Mouse (Mus musculus): Measurements from ENCODE around the gene Soga1. TPM values are rescaled to one million over a fixed set of nuclear protein-coding genes. Genes with fewer than 3 reads are reported as not detected.
A peak's percentile ranks its signal among the peaks of the same experiment; 100 is the strongest.

Gene Soga1
- polyA plus RNA-seq, 1 experiment from 2014 or later = 4.5 TPM

- no peak for ATAC-seq (ENCODE audit: insufficient number of reproducible peaks, low FRiP score)
- Histone ChIP-seq H3K27ac (ENCODE audit: poor library complexity, severe bottlenecking) (no peak overlapping the region), H3K4me3 (no peak overlapping the region), H3K9ac (no peak overlapping the region), H3K4me1 (replicated peaks) (peaks cover 29% of the 10 kb centered on the region), H3K27me3 (replicated peaks) (no peaks in the 10 kb centered on the region), H3K9me3 (replicated peaks) (no peaks in the 10 kb centered on the region), H3K4me2 (no peak overlapping the region), H3K36me3 (peaks cover 17% of the 10 kb centered on the region)
Measured at GRCm38 (mm10) chr2:157010121-157010520, 68.9 kb downstream of the Soga1 start.

- ATAC-seq (ENCODE audit: insufficient number of reproducible peaks, low FRiP score) = no peak
- Histone ChIP-seq H3K4me1 (replicated peaks) (peaks cover 29% of the 10 kb centered on the region), H3K9ac (no peak overlapping the region), H3K4me2 (no peak overlapping the region), H3K9me3 (replicated peaks) (no peaks in the 10 kb centered on the region), H3K27me3 (replicated peaks) (no peaks in the 10 kb centered on the region), H3K27ac (ENCODE audit: poor library complexity, severe bottlenecking) (no peak overlapping the region), H3K4me3 (no peak overlapping the region), H3K36me3 (peaks cover 21% of the 10 kb centered on the region)
Measured at GRCm38 (mm10) chr2:157008509-157008908, 70.5 kb downstream of the Soga1 start.

- 36% methylated on average over 5 of the region's 5 CpGs for WGBS
- ATAC-seq (ENCODE audit: insufficient number of reproducible peaks, low FRiP score) = 0 out of 2 replicates have a peak, but pooled peaks have one; percentile 7
Measured at GRCm38 (mm10) chr2:157007234-157007596, 71.8 kb downstream of the Soga1 start.

GRCm38 (mm10) chr2:157006511-157007233, 72.4 kb downstream of the Soga1 start, which contains the start of gene Dsn1:
Dsn1 (minus strand) TSS chr2:157007154.
- WGBS = 0% methylated on average over 56 of the region's 56 CpGs
- peak within 1 kb of the TSS; percentile 72 for H3K4me3 ChIP-seq
- ATAC-seq (ENCODE audit: insufficient number of reproducible peaks, low FRiP score) = peak; percentile 86

More at GRCm38 (mm10) chr2:157007234-157007596, 71.8 kb downstream of the Soga1 start:
- no peaks in the 10 kb centered on the region for H3K27me3 ChIP-seq (replicated peaks)
- H3K9ac ChIP-seq = peak overlapping the region; percentile 76
- no peaks in the 10 kb centered on the region for H3K9me3 ChIP-seq (replicated peaks)
- H3K4me2 ChIP-seq = peak overlapping the region; percentile 76
- H3K36me3 ChIP-seq = peaks cover 30% of the 10 kb centered on the region
- peaks cover 27% of the 10 kb centered on the region for H3K4me1 ChIP-seq (replicated peaks)
- H3K4me3 ChIP-seq = peak overlapping the region; percentile 72
- H3K27ac ChIP-seq (ENCODE audit: poor library complexity, severe bottlenecking) = peak overlapping the region; percentile 83

GRCm38 (mm10) chr2:157002321-157002720, 76.7 kb downstream of the Soga1 start:
- no peak overlapping the region for H3K9ac ChIP-seq
- ATAC-seq (ENCODE audit: insufficient number of reproducible peaks, low FRiP score) = no peak
- peaks cover 57% of the 10 kb centered on the region for H3K36me3 ChIP-seq
- no peak overlapping the region for H3K27ac ChIP-seq (ENCODE audit: poor library complexity, severe bottlenecking)
- no peaks in the 10 kb centered on the region for H3K27me3 ChIP-seq (replicated peaks)
- H3K4me1 ChIP-seq (replicated peaks) = peaks cover 9% of the 10 kb centered on the region
- H3K4me3 ChIP-seq = no peak overlapping the region
- H3K9me3 ChIP-seq (replicated peaks) = no peaks in the 10 kb centered on the region
- no peak overlapping the region for H3K4me2 ChIP-seq
- 87% methylated on average over 4 of the region's 4 CpGs for WGBS

More at GRCm38 (mm10) chr2:157006511-157007233, 72.4 kb downstream of the Soga1 start, which contains the start of gene Dsn1:
- peak within 1 kb of the TSS; percentile 83 for H3K27ac ChIP-seq (ENCODE audit: poor library complexity, severe bottlenecking)
- H3K9me3 ChIP-seq (replicated peaks) = no peaks in the 10 kb centered on the region
- H3K4me2 ChIP-seq = peak within 1 kb of the TSS; percentile 76
- peaks cover 29% of the 10 kb centered on the region for H3K36me3 ChIP-seq
- H3K27me3 ChIP-seq (replicated peaks) = no peaks in the 10 kb centered on the region
- H3K4me1 ChIP-seq (replicated peaks) = peaks cover 25% of the 10 kb centered on the region
- H3K9ac ChIP-seq = peak within 1 kb of the TSS; percentile 76

GRCm38 (mm10) chr2:156998263-156998662, 80.8 kb downstream of the Soga1 start:
- Histone ChIP-seq H3K4me1 (replicated peaks) (no peaks in the 10 kb centered on the region), H3K4me2 (no peak overlapping the region), H3K27me3 (replicated peaks) (no peaks in the 10 kb centered on the region), H3K4me3 (no peak overlapping the region), H3K9ac (no peak overlapping the region), H3K27ac (ENCODE audit: poor library complexity, severe bottlenecking) (no peak overlapping the region), H3K36me3 (peaks cover 72% of the 10 kb centered on the region), H3K9me3 (replicated peaks) (no peaks in the 10 kb centered on the region)
- 89% methylated on average over 5 of the region's 5 CpGs for WGBS
- no peak for ATAC-seq (ENCODE audit: insufficient number of reproducible peaks, low FRiP score)

- H3K4me2 ChIP-seq = no peak overlapping the region
- peaks cover 63% of the 10 kb centered on the region for H3K36me3 ChIP-seq
- no peaks in the 10 kb centered on the region for H3K9me3 ChIP-seq (replicated peaks)
- no peak overlapping the region for H3K9ac ChIP-seq
- no peaks in the 10 kb centered on the region for H3K27me3 ChIP-seq (replicated peaks)
- H3K27ac ChIP-seq (ENCODE audit: poor library complexity, severe bottlenecking) = no peak overlapping the region
- 61% methylated on average over 6 of the region's 6 CpGs for WGBS
- no peak for ATAC-seq (ENCODE audit: insufficient number of reproducible peaks, low FRiP score)
- no peak overlapping the region for H3K4me3 ChIP-seq
- no peaks in the 10 kb centered on the region for H3K4me1 ChIP-seq (replicated peaks)
Measured at GRCm38 (mm10) chr2:156996576-156996975, 82.5 kb downstream of the Soga1 start.

- Histone ChIP-seq H3K9me3 (replicated peaks) (no peaks in the 10 kb centered on the region), H3K36me3 (peaks cover 28% of the 10 kb centered on the region), H3K4me2 (peak within 1 kb of the TSS; percentile 80), H3K9ac (peak within 1 kb of the TSS; percentile 84), H3K4me1 (replicated peaks) (peaks cover 30% of the 10 kb centered on the region), H3K27ac (ENCODE audit: poor library complexity, severe bottlenecking) (peak within 1 kb of the TSS; percentile 31), H3K4me3 (peak within 1 kb of the TSS; percentile 77), H3K27me3 (replicated peaks) (no peaks in the 10 kb centered on the region)
- ATAC-seq (ENCODE audit: insufficient number of reproducible peaks, low FRiP score) = peak; percentile 96
- WGBS = under 1% methylated on average over 62 of the region's 66 CpGs
Measured at GRCm38 (mm10) chr2:156991470-156992319, 87.4 kb downstream of the Soga1 start, which contains the start of gene Ndrg3. Ndrg3 (minus strand) TSS chr2:156992056.

GRCm38 (mm10) chr2:156990727-156991431, 88.2 kb downstream of the Soga1 start:
- 3% methylated on average over 16 of the region's 16 CpGs for WGBS
- Histone ChIP-seq H3K9ac (peak overlapping the region; percentile 84), H3K27ac (ENCODE audit: poor library complexity, severe bottlenecking) (peak overlapping the region; percentile 1), H3K36me3 (peaks cover 20% of the 10 kb centered on the region), H3K27me3 (replicated peaks) (no peaks in the 10 kb centered on the region), H3K4me1 (replicated peaks) (peaks cover 30% of the 10 kb centered on the region), H3K4me3 (peak overlapping the region; percentile 77), H3K4me2 (peak overlapping the region; percentile 80), H3K9me3 (replicated peaks) (no peaks in the 10 kb centered on the region)
- ATAC-seq (ENCODE audit: insufficient number of reproducible peaks, low FRiP score) = no peak

- no peaks in the 10 kb centered on the region for H3K9me3 ChIP-seq (replicated peaks)
- no peaks in the 10 kb centered on the region for H3K27me3 ChIP-seq (replicated peaks)
- ATAC-seq (ENCODE audit: insufficient number of reproducible peaks, low FRiP score) = no peak
- H3K9ac ChIP-seq = no peak overlapping the region
- no peak overlapping the region for H3K4me3 ChIP-seq
- H3K27ac ChIP-seq (ENCODE audit: poor library complexity, severe bottlenecking) = no peak overlapping the region
- no peak overlapping the region for H3K4me2 ChIP-seq
- 54% methylated on average over 3 of the region's 3 CpGs for WGBS
- no peaks in the 10 kb centered on the region for H3K36me3 ChIP-seq
- H3K4me1 ChIP-seq (replicated peaks) = peaks cover 38% of the 10 kb centered on the region
Measured at GRCm38 (mm10) chr2:156987316-156987715, 91.7 kb downstream of the Soga1 start.

All from heart, embryonic 12.5 days (tissue).